In genomic region chr13:59011530-59011903, GRCm38 (mm10) we compare ENCODE assay signal across 7 mouse cellular contexts.
DNase-seq lines count a peak whose midpoint lies in the region; ATAC-seq and TF ChIP-seq lines count a peak whose summit lies in the region.

No protein-coding gene starts in this region.

- peak; percentile 72 to 76 for DNase-seq in cerebellum, adult 2 months
- peak; percentile 43 for DNase-seq in heart, postnatal 0 days (ENCODE audit: low spot score)
- peak; percentile 68 to 74 for DNase-seq in kidney, postnatal 36 days
- DNase-seq in liver, embryonic 11.5 days (ENCODE audit: low spot score): peak; percentile 41
- DNase-seq in neural tube, embryonic 10.5 days (ENCODE audit: extremely low spot score, low spot score): peak; percentile 73
- peak; percentile 71 to 82 for DNase-seq in thymus, adult 18-20 months

- TF ChIP-seq POLR2A in cerebellum, adult 2 months (IDR thresholded peaks at IDR 0.05; ENCODE audit: borderline replicate concordance, insufficient read depth, low read length): no peak

- peaks cover 5% of the 10 kb centered on the region; the same call in 1 of the 2 replicates for H3K4me1 ChIP-seq in cerebellum, adult 2 months (ENCODE audit: control insufficient read depth, insufficient read depth, low read length)
- H3K4me1 ChIP-seq in forebrain, embryonic 15.5 days: peaks cover 20% of the 10 kb centered on the region
- peaks cover 12% of the 10 kb centered on the region; the same call in 1 of the 2 replicates for H3K4me1 ChIP-seq in heart, postnatal 0 days (ENCODE audit: control insufficient read depth, insufficient read depth)
- 0 out of 2 replicates have a peak, but pooled peaks cover 5% of the 10 kb centered on the region for H3K4me1 ChIP-seq in liver, embryonic 11.5 days (replicated peaks; ENCODE audit: control insufficient read depth, insufficient read depth, low read length)

- H3K36me3 ChIP-seq in forebrain, embryonic 15.5 days: no peaks in the 10 kb centered on the region
- H3K36me3 ChIP-seq in heart, postnatal 0 days (replicated peaks; ENCODE audit: control insufficient read depth, insufficient read depth, low read length): no peaks in the 10 kb centered on the region
- no peaks in the 10 kb centered on the region for H3K36me3 ChIP-seq in liver, embryonic 11.5 days (ENCODE audit: control insufficient read depth, insufficient read depth, low read length)

- TF ChIP-seq EP300 in heart, postnatal 0 days (IDR thresholded peaks at IDR 0.05; ENCODE audit: low read depth): no peak

- no peaks in the 10 kb centered on the region for H3K27me3 ChIP-seq in cerebellum, adult 2 months (ENCODE audit: control insufficient read depth, insufficient read depth, low read length)
- no peaks in the 10 kb centered on the region for H3K27me3 ChIP-seq in forebrain, embryonic 15.5 days
- H3K27me3 ChIP-seq in heart, postnatal 0 days (ENCODE audit: control insufficient read depth, insufficient read depth, low read length): 0 out of 2 replicates have a peak, but pooled peaks cover 6% of the 10 kb centered on the region
- H3K27me3 ChIP-seq in liver, embryonic 11.5 days (replicated peaks; ENCODE audit: control insufficient read depth, insufficient read depth, low read length): no peaks in the 10 kb centered on the region

- peak overlapping the region; percentile 44 for H3K9ac ChIP-seq in forebrain, embryonic 15.5 days (replicated peaks)
- no peak overlapping the region for H3K9ac ChIP-seq in heart, postnatal 0 days (replicated peaks; ENCODE audit: low read depth, low read length)
- no peak overlapping the region for H3K9ac ChIP-seq in liver, embryonic 11.5 days (ENCODE audit: low read depth, low read length)

- H3K9me3 ChIP-seq in forebrain, embryonic 15.5 days: no peaks in the 10 kb centered on the region
- no peaks in the 10 kb centered on the region for H3K9me3 ChIP-seq in heart, postnatal 0 days (replicated peaks; ENCODE audit: control insufficient read depth, low read length)
- H3K9me3 ChIP-seq in liver, embryonic 11.5 days (ENCODE audit: control insufficient read depth, low read length): no peaks in the 10 kb centered on the region

- peak; percentile 97 for ATAC-seq in forebrain, embryonic 15.5 days (replicated peaks)
- peak; percentile 92 for ATAC-seq in heart, postnatal 0 days (ENCODE audit: insufficient read depth, low read depth)
- ATAC-seq in liver, embryonic 11.5 days (replicated peaks; ENCODE audit: low FRiP score): peak; percentile 31; the same call in 1 of the 2 replicates

- no peak for TF ChIP-seq CTCF in cerebellum, adult 2 months (IDR thresholded peaks at IDR 0.05; ENCODE audit: borderline replicate concordance, insufficient read depth, low read depth, low read length)
- TF ChIP-seq CTCF in heart, postnatal 0 days (IDR thresholded peaks at IDR 0.05; ENCODE audit: low read depth): no peak

- H3K27ac ChIP-seq in cerebellum, adult 2 months (ENCODE audit: insufficient read depth, low read length): no peak overlapping the region
- peak overlapping the region; percentile 82 for H3K27ac ChIP-seq in forebrain, embryonic 15.5 days (replicated peaks)
- no peak overlapping the region for H3K27ac ChIP-seq in heart, postnatal 0 days (ENCODE audit: low read depth)
- H3K27ac ChIP-seq in liver, embryonic 11.5 days (ENCODE audit: low read depth, low read length): no peak overlapping the region

- H3K4me3 ChIP-seq in cerebellum, adult 2 months (replicated peaks; ENCODE audit: insufficient read depth, low read depth, low read length): peak overlapping the region; percentile 51
- H3K4me3 ChIP-seq in forebrain, embryonic 15.5 days: peak overlapping the region; percentile 35
- H3K4me3 ChIP-seq in heart, postnatal 0 days (ENCODE audit: low read depth, low read length): peak overlapping the region; percentile 21
- H3K4me3 ChIP-seq in liver, embryonic 11.5 days (ENCODE audit: low read depth, low read length): peak overlapping the region; percentile 11; the same call in 1 of the 2 replicates

- peak overlapping the region; percentile 74 for H3K4me2 ChIP-seq in forebrain, embryonic 15.5 days (replicated peaks)
- H3K4me2 ChIP-seq in heart, postnatal 0 days (ENCODE audit: low read depth, low read length): peak overlapping the region; percentile 56
- peak overlapping the region; percentile 58 for H3K4me2 ChIP-seq in liver, embryonic 11.5 days

- 2% methylated on average over 15 of the region's 15 CpGs for WGBS in cerebellum, adult 2 months
- 1% methylated on average over 15 of the region's 15 CpGs for WGBS in forebrain, embryonic 15.5 days
- WGBS in heart, postnatal 0 days: 5% methylated on average over 15 of the region's 15 CpGs
- WGBS in liver, embryonic 11.5 days: 9% methylated on average over 15 of the region's 15 CpGs

Comparison
In these comparisons a context has a peak if more than half of its experiments do, and no peak if none do; other contexts are left out.
1. ATAC-seq: peak in every context shown above with its lines; median percentile 97 in forebrain, embryonic 15.5 days; 92 in heart, postnatal 0 days; 31 in liver, embryonic 11.5 days.